Mouse (Mus musculus): Measurements from ENCODE around the gene Cenpe. TPM values are rescaled to one million over a fixed set of nuclear protein-coding genes. Genes with fewer than 3 reads are reported as not detected.

The Cenpe gene
- total RNA-seq, 2 experiments from 2014 or later, result 1.5 to 2.4 TPM

- no peak for DNase-seq (ENCODE audit: extremely low spot score in 1 of 2, low spot score in 1 of 2)
Observed at GRCm38 (mm10) chr3:135280160-135280559, 67.8 kb downstream of the Cenpe start.

GRCm38 (mm10) chr3:135280669-135281415 is 68.5 kb downstream of the Cenpe start, which contains the start of gene Bdh2:
Gene Bdh2 (plus strand): TSS chr3:135281221.
- DNase-seq (ENCODE audit: extremely low spot score in 1 of 2, low spot score in 1 of 2), result peak; percentile 28 to 67

GRCm38 (mm10) chr3:135281701-135282100 is 69.4 kb downstream of the Cenpe start:
- no peak for DNase-seq (ENCODE audit: extremely low spot score in 1 of 2, low spot score in 1 of 2)

GRCm38 (mm10) chr3:135285256-135285655 is 72.9 kb downstream of the Cenpe start:
- DNase-seq (ENCODE audit: extremely low spot score in 1 of 2, low spot score in 1 of 2), result no peak

- DNase-seq (ENCODE audit: extremely low spot score in 1 of 2, low spot score in 1 of 2), result no peak
Observed at GRCm38 (mm10) chr3:135285807-135286206, 73.5 kb downstream of the Cenpe start.

- no peak for DNase-seq (ENCODE audit: extremely low spot score in 1 of 2, low spot score in 1 of 2)
Observed at GRCm38 (mm10) chr3:135288138-135288750, 75.9 kb downstream of the Cenpe start.

GRCm38 (mm10) chr3:135289148-135289547 is 76.8 kb downstream of the Cenpe start:
- DNase-seq (ENCODE audit: extremely low spot score in 1 of 2, low spot score in 1 of 2), result no peak

- DNase-seq (ENCODE audit: extremely low spot score in 1 of 2, low spot score in 1 of 2), result peak; percentile 29 to 56
Observed at GRCm38 (mm10) chr3:135290249-135290894, 78.0 kb downstream of the Cenpe start.

GRCm38 (mm10) chr3:135293703-135294102 is 81.4 kb downstream of the Cenpe start:
- DNase-seq (ENCODE audit: extremely low spot score in 1 of 2, low spot score in 1 of 2), result peak in 1 of 2 experiments; percentile 17

GRCm38 (mm10) chr3:135295559-135295958 is 83.2 kb downstream of the Cenpe start:
- no peak for DNase-seq (ENCODE audit: extremely low spot score in 1 of 2, low spot score in 1 of 2)

GRCm38 (mm10) chr3:135298560-135298959 is 86.2 kb downstream of the Cenpe start:
- DNase-seq (ENCODE audit: extremely low spot score in 1 of 2, low spot score in 1 of 2), result no peak

GRCm38 (mm10) chr3:135300081-135300480 is 87.7 kb downstream of the Cenpe start:
- DNase-seq (ENCODE audit: extremely low spot score in 1 of 2, low spot score in 1 of 2), result no peak

GRCm38 (mm10) chr3:135304060-135304459 is 91.7 kb downstream of the Cenpe start:
- DNase-seq (ENCODE audit: extremely low spot score in 1 of 2, low spot score in 1 of 2), result no peak

- DNase-seq (ENCODE audit: extremely low spot score in 1 of 2, low spot score in 1 of 2), result no peak
Observed at GRCm38 (mm10) chr3:135304566-135304965, 92.2 kb downstream of the Cenpe start.

- peak in 1 of 2 experiments; percentile 17 for DNase-seq (ENCODE audit: extremely low spot score in 1 of 2, low spot score in 1 of 2)
Observed at GRCm38 (mm10) chr3:135307411-135308259, 95.3 kb downstream of the Cenpe start, which contains the start of gene Slc9b2. Gene Slc9b2 (plus strand): TSS chr3:135307700.

GRCm38 (mm10) chr3:135312916-135313491 is 100.7 kb downstream of the Cenpe start:
- no peak for DNase-seq (ENCODE audit: extremely low spot score in 1 of 2, low spot score in 1 of 2)

GRCm38 (mm10) chr3:135313727-135314126 is 101.4 kb downstream of the Cenpe start:
- DNase-seq (ENCODE audit: extremely low spot score in 1 of 2, low spot score in 1 of 2), result no peak

- no peak for DNase-seq (ENCODE audit: extremely low spot score in 1 of 2, low spot score in 1 of 2)
Observed at GRCm38 (mm10) chr3:135314811-135315210, 102.5 kb downstream of the Cenpe start.

GRCm38 (mm10) chr3:135315720-135316425 is 103.5 kb downstream of the Cenpe start:
- DNase-seq (ENCODE audit: extremely low spot score in 1 of 2, low spot score in 1 of 2), result no peak
